Mouse (Mus musculus) ES-Bruce4 (cell line): ENCODE measurements around the gene Erc1.

Source experiments
- CTCF ChIP-seq: IDR thresholded peaks from one replicate; pipeline ENCODE4 v1.8.1; 2011; ENCODE audit warnings: low read depth, low read length
- EP300 ChIP-seq: IDR thresholded peaks from 2 replicates; pipeline ENCODE4 v1.6.1; 2011; ENCODE audit warnings: low read depth, low read length; ENCODE audit not compliant: insufficient read depth
- POLR2A ChIP-seq: IDR thresholded peaks from one replicate; pipeline ENCODE4 v1.8.1; 2011; ENCODE audit warnings: low read length; ENCODE audit not compliant: insufficient read depth

DNA sequence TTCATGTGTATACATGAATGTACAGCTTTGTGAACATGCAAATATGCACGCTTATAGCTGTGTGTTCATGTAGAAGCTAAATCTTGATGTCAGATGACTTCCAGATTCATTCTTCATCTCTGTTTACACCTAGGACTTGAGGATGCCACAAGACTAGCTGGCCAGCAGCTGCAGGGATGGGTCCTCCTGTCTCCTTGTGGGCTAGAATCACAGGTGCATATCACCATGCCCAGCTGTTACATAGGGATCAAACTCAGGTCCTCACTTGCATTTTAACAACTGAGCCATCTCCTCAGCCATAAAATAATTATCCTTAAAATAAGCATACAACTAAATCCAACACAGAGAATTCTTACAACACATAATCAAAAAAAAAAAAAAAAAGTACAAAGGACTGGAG lies 26.8 kb downstream of the Erc1 start:
- TF ChIP-seq POLR2A (no peak), CTCF (no peak), EP300 (no peak)
